Mouse (Mus musculus): ENCODE measurements at regions not wholly inside any gene's neighbourhood (a gene's known extent, or its start where the extent isn't known, plus 50 kb on each side); places are given as distances from the start of the nearest gene placed in this dataset.
"Not testable (repeated sequence)": the region's sequence is repeated elsewhere in the genome, so short reads cannot be mapped to it uniquely, and the experiment has no call there.

- H3K36me3 ChIP-seq; ATAC-seq (ENCODE audit: insufficient number of reproducible peaks, low FRiP score); H3K27ac ChIP-seq (ENCODE audit: poor library complexity, severe bottlenecking); H3K4me1 ChIP-seq (replicated peaks); H3K4me3 ChIP-seq; H3K27me3 ChIP-seq (replicated peaks); H3K9me3 ChIP-seq (replicated peaks); H3K4me2 ChIP-seq; H3K9ac ChIP-seq: not testable (repeated sequence)
- 23% methylated on average over 4 of the region's 4 CpGs for WGBS
Measured at GRCm38 (mm10) chr13:18485785-18486184, 88.3 kb upstream of the Pou6f2 start.

GRCm38 (mm10) chr13:18485080-18485479, 87.6 kb upstream of the Pou6f2 start:
- H3K9me3 ChIP-seq (replicated peaks), result no peaks in the 10 kb centered on the region
- H3K4me3 ChIP-seq, result no peak overlapping the region
- no peak overlapping the region for H3K9ac ChIP-seq
- no peaks in the 10 kb centered on the region for H3K27me3 ChIP-seq (replicated peaks)
- H3K36me3 ChIP-seq, result no peaks in the 10 kb centered on the region
- no peak overlapping the region for H3K4me2 ChIP-seq
- no peak for ATAC-seq (ENCODE audit: insufficient number of reproducible peaks, low FRiP score)
- 80% methylated on average over 1 of the region's 1 CpGs for whole genome bisulfite sequencing
- no peak overlapping the region for H3K27ac ChIP-seq (ENCODE audit: poor library complexity, severe bottlenecking)
- no peaks in the 10 kb centered on the region for H3K4me1 ChIP-seq (replicated peaks)

DNA sequence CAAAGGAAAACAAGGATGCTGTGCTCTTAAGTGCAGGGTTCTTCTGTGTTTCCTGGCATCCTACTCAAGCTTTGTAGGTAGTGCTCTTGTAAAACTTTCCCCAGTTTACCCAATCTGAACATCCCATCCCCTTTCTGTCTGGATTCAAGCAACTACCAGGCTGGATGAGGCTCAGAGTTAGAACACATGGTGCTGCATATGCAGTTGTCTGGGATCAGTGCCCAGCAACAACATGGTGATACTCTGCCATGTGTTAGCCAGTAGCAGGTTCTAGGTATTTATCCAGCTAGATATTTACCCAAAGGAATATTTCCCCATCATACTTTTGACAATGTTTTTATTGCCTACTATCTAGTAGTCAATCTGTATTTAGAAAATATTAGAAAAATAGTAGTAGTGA, 78.8 kb upstream of the Pou6f2 start:
- H3K27me3 ChIP-seq (replicated peaks), result no peaks in the 10 kb centered on the region
- H3K27ac ChIP-seq (ENCODE audit: poor library complexity, severe bottlenecking), result no peak overlapping the region
- H3K4me2 ChIP-seq, result no peak overlapping the region
- no peaks in the 10 kb centered on the region for H3K9me3 ChIP-seq (replicated peaks)
- H3K4me3 ChIP-seq, result no peak overlapping the region
- H3K9ac ChIP-seq, result no peak overlapping the region
- ATAC-seq (ENCODE audit: insufficient number of reproducible peaks, low FRiP score), result no peak
- no peaks in the 10 kb centered on the region for H3K4me1 ChIP-seq (replicated peaks)
- no peaks in the 10 kb centered on the region for H3K36me3 ChIP-seq

DNA sequence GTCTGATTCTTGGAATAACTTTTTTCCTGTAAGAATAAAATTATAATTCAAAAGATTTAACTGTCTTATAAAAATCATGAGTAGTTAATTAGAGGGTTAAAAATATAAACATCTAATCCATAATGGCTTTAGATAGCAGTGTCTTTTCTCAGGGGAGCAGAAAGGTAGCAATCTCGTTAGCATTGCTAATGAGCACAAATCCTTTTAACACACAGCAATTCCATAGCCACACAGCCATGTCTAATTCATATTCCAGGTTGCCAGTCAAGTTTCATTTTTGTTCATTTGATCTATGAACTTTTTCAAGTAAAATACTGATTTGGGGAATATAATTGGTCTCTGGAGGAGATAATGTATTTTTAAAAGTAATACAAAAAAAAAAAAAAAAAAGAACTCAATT, 74.0 kb upstream of the Pou6f2 start:
- Histone ChIP-seq H3K9me3 (replicated peaks) (no peaks in the 10 kb centered on the region), H3K4me3 (no peak overlapping the region), H3K27me3 (replicated peaks) (no peaks in the 10 kb centered on the region), H3K36me3 (no peaks in the 10 kb centered on the region), H3K4me1 (replicated peaks) (no peaks in the 10 kb centered on the region), H3K27ac (ENCODE audit: poor library complexity, severe bottlenecking) (no peak overlapping the region), H3K9ac (no peak overlapping the region), H3K4me2 (no peak overlapping the region)
- WGBS, result 71% methylated on average over 1 of the region's 1 CpGs
- no peak for ATAC-seq (ENCODE audit: insufficient number of reproducible peaks, low FRiP score)

DNA sequence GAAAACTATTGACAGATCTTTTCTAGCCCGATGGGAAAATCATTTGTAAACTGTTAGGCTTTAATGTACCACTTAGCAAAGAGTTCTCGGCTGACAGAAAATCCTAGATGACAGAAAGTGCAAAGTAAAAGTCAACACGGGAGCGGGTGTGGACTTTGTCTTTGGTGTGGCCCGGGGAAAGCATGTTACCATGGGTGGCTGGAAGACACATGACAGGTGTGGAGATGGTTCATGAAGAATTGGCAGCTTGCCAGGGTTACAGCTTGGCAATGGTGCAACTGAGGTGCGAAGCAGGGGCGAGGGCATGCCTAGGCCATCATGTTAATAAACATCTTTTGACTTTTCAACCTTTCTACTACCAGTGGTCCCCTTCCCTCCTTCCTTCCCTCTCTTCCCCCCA, 68.4 kb upstream of the Pou6f2 start:
- Histone ChIP-seq H3K4me1 (replicated peaks) (no peaks in the 10 kb centered on the region), H3K4me3 (no peak overlapping the region), H3K9me3 (replicated peaks) (no peaks in the 10 kb centered on the region), H3K36me3 (no peaks in the 10 kb centered on the region), H3K27me3 (replicated peaks) (no peaks in the 10 kb centered on the region), H3K27ac (ENCODE audit: poor library complexity, severe bottlenecking) (no peak overlapping the region), H3K4me2 (no peak overlapping the region), H3K9ac (no peak overlapping the region)
- ATAC-seq (ENCODE audit: insufficient number of reproducible peaks, low FRiP score), result no peak
- 76% methylated on average over 7 of the region's 7 CpGs for WGBS

DNA sequence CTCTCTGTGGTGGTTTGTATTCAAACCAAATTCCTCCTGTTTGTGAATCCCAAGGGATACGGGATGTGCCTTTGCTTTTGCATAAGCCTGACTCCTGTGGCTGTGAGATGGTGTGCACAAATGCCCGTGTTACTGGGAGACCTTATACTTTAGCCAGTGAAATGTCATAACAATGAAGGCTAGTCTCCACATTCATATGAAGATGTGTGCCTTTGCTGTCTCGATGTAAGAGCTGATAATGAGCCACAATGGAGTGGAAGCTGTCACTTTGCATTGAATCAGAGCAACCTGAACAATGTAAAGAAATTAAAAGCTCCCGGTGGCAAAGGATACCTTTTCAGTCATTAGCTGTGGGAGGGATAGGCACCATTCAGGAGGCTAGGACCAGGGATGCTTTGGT, 64.7 kb upstream of the Pou6f2 start:
- no peak overlapping the region for H3K4me2 ChIP-seq
- no peaks in the 10 kb centered on the region for H3K36me3 ChIP-seq
- no peak overlapping the region for H3K4me3 ChIP-seq
- H3K4me1 ChIP-seq (replicated peaks), result no peaks in the 10 kb centered on the region
- ATAC-seq (ENCODE audit: insufficient number of reproducible peaks, low FRiP score), result no peak
- WGBS, result 55% methylated on average over 4 of the region's 4 CpGs
- no peaks in the 10 kb centered on the region for H3K27me3 ChIP-seq (replicated peaks)
- no peaks in the 10 kb centered on the region for H3K9me3 ChIP-seq (replicated peaks)
- H3K27ac ChIP-seq (ENCODE audit: poor library complexity, severe bottlenecking), result no peak overlapping the region
- no peak overlapping the region for H3K9ac ChIP-seq

DNA sequence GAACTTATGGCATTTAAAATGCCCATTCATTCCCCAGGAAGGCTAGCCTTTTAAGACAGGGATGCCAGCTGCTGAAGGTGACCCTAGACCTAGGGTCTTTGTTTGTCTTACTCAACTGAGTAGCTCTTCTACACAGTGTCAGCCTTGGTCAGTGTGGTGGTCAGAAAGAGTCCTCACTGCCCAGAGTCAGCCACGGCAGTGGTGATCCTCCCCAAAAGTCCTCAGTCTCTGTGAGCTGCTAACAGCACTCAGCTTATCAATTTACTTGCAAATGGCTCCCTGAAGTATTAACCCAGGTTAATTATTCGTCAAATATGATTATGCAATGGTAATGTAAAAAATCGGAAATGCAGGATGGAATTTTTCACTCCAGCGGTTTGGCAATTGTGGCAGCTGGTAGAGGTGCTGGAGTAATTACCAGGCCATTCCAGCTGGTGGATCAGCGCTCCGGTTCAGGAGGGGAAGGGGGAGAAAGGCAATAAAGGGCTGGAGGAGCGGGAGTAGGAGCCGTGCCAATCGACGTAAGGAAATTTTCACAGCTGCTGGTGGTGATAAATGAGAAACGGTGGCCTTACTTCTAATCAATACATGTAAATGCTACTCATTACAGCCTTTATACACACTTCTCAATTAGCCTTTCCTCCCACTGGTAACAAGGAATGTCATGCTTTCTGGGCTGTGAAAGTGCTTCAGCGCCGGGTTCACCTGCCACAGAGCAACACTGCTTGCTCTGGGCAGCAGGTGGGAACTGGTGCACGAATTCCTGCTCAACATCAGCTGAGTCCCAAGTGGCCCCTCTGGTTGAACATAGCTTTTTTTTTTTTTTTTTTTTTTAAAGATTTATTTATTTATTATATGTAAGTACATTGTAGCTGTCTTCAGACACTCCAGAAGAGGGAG, 60.1 kb upstream of the Pou6f2 start:
- H3K4me1 ChIP-seq (replicated peaks), result no peaks in the 10 kb centered on the region
- H3K4me2 ChIP-seq, result no peak overlapping the region
- H3K4me3 ChIP-seq, result no peak overlapping the region
- H3K27me3 ChIP-seq (replicated peaks), result no peaks in the 10 kb centered on the region
- WGBS, result 59% methylated on average over 14 of the region's 14 CpGs
- ATAC-seq (ENCODE audit: insufficient number of reproducible peaks, low FRiP score), result no peak
- no peaks in the 10 kb centered on the region for H3K9me3 ChIP-seq (replicated peaks)
- H3K9ac ChIP-seq, result no peak overlapping the region
- H3K36me3 ChIP-seq, result no peaks in the 10 kb centered on the region
- H3K27ac ChIP-seq (ENCODE audit: poor library complexity, severe bottlenecking), result no peak overlapping the region

All from heart, embryonic 12.5 days (tissue).